Mouse (Mus musculus): ENCODE results near the gene Msh2.
A peak's percentile ranks its signal among the peaks of the same experiment; 100 is the strongest.
"Not testable (repeated sequence)": the region's sequence is repeated elsewhere in the genome, so short reads cannot be mapped to it uniquely, and the experiment has no call there.

Gene Msh2

GRCm38 (mm10) chr17:87671890-87672660, at the start of gene Msh2:
Gene Msh2, plus strand, starts transcription at chr17:87672330.
- peak; percentile 99 for DNase-seq (ENCODE audit: low spot score)

- DNase-seq (ENCODE audit: low spot score), result no peak
Observed at GRCm38 (mm10) chr17:87625510-87626086, 46.5 kb upstream of the Msh2 start.

- no peak for DNase-seq (ENCODE audit: low spot score)
Observed at GRCm38 (mm10) chr17:87628144-87628543, 44.0 kb upstream of the Msh2 start.

- no peak for DNase-seq (ENCODE audit: low spot score)
Observed at GRCm38 (mm10) chr17:87628706-87629105, 43.4 kb upstream of the Msh2 start.

- no peak for DNase-seq (ENCODE audit: low spot score)
Observed at GRCm38 (mm10) chr17:87637056-87637389, 35.1 kb upstream of the Msh2 start.

- DNase-seq (ENCODE audit: low spot score), result no peak
Observed at GRCm38 (mm10) chr17:87639242-87639641, 32.9 kb upstream of the Msh2 start.

GRCm38 (mm10) chr17:87640272-87640671, 31.9 kb upstream of the Msh2 start:
- no peak for DNase-seq (ENCODE audit: low spot score)

- no peak for DNase-seq (ENCODE audit: low spot score)
Observed at GRCm38 (mm10) chr17:87641006-87641405, 31.1 kb upstream of the Msh2 start.

GRCm38 (mm10) chr17:87642744-87643143, 29.4 kb upstream of the Msh2 start:
- DNase-seq (ENCODE audit: low spot score), result no peak

- DNase-seq (ENCODE audit: low spot score), result not testable (repeated sequence)
Observed at GRCm38 (mm10) chr17:87655616-87656015, 16.5 kb upstream of the Msh2 start.

- not testable (repeated sequence) for DNase-seq (ENCODE audit: low spot score)
Observed at GRCm38 (mm10) chr17:87661958-87662573, 10.1 kb upstream of the Msh2 start.

- no peak for DNase-seq (ENCODE audit: low spot score)
Observed at GRCm38 (mm10) chr17:87664238-87664637, 7.9 kb upstream of the Msh2 start.

GRCm38 (mm10) chr17:87665066-87665822, 6.9 kb upstream of the Msh2 start:
- peak; percentile 66 for DNase-seq (ENCODE audit: low spot score)

- no peak for DNase-seq (ENCODE audit: low spot score)
Observed at GRCm38 (mm10) chr17:87672677-87673286, 652 bp downstream of the Msh2 start.

- DNase-seq (ENCODE audit: low spot score), result not testable (repeated sequence)
Observed at GRCm38 (mm10) chr17:87676916-87677474, 4.9 kb downstream of the Msh2 start.

GRCm38 (mm10) chr17:87677656-87678055, 5.5 kb downstream of the Msh2 start:
- no peak for DNase-seq (ENCODE audit: low spot score)

- DNase-seq (ENCODE audit: low spot score), result no peak
Observed at GRCm38 (mm10) chr17:87689217-87689616, 17.1 kb downstream of the Msh2 start.

GRCm38 (mm10) chr17:87691958-87692357, 19.8 kb downstream of the Msh2 start:
- peak; percentile 68 for DNase-seq (ENCODE audit: low spot score)

GRCm38 (mm10) chr17:87695874-87696465, 23.8 kb downstream of the Msh2 start:
- DNase-seq (ENCODE audit: low spot score), result no peak

- DNase-seq (ENCODE audit: low spot score), result no peak
Observed at GRCm38 (mm10) chr17:87696814-87697213, 24.7 kb downstream of the Msh2 start.

- DNase-seq (ENCODE audit: low spot score), result no peak
Observed at GRCm38 (mm10) chr17:87698996-87699765, 27.1 kb downstream of the Msh2 start.

Data from layer of hippocampus, adult 11-12 months (tissue).